Mouse (Mus musculus) E14TG2a.4 (cell line): ENCODE data around the gene Slc26a6.
A peak's percentile ranks its signal among the peaks of the same experiment; 100 is the strongest.

Source experiments
- H3K27me3 ChIP-seq: 2 replicates; pipeline ENCODE4 v1.6.1; 2014; ENCODE audit warnings: low read length, control low read depth; ENCODE audit not compliant: insufficient read depth
- H3K36me3 ChIP-seq: 2 replicates; pipeline ENCODE4 v1.6.1; 2014; ENCODE audit warnings: low read length, control low read depth; ENCODE audit not compliant: insufficient read depth
- H3K4me1 ChIP-seq: replicated peaks from 2 replicates; pipeline ENCODE4 v1.6.1; 2014; ENCODE audit warnings: low read depth, low read length, control low read depth
- H3K4me3 ChIP-seq: replicated peaks from 2 replicates; pipeline ENCODE4 v1.5.1; 2014; ENCODE audit warnings: mild to moderate bottlenecking, low read length
- H3K9me3 ChIP-seq: 2 replicates; pipeline ENCODE4 v1.6.1; 2014; ENCODE audit warnings: low read length, control low read depth
- CTCF ChIP-seq: conservative IDR thresholded peaks from 2 replicates; pipeline ENCODE4 v1.5.1; 2014; ENCODE audit warnings: low read length
- NANOG ChIP-seq: IDR thresholded peaks from 2 replicates; pipeline ENCODE4 v1.6.1; 2014; ENCODE audit warnings: borderline replicate concordance, low read length, mixed read lengths
- POU5F1 ChIP-seq: IDR thresholded peaks from 2 replicates; pipeline ENCODE4 v1.6.1; 2014; ENCODE audit warnings: low read length, borderline replicate concordance

The Slc26a6 gene

GRCm38 (mm10) chr9:108935991-108936390 lies 82.9 kb downstream of the Slc26a6 start:
- H3K36me3 ChIP-seq: peaks cover 31% of the 10 kb centered on the region
- no peaks in the 10 kb centered on the region for H3K27me3 ChIP-seq
- peaks cover 25% of the 10 kb centered on the region for H3K4me1 ChIP-seq
- peak overlapping the region; percentile 98; the same call in 1 of the 2 replicates for H3K4me3 ChIP-seq
- no peak for TF ChIP-seq NANOG
- TF ChIP-seq POU5F1: no peak
- TF ChIP-seq CTCF: no peak
- H3K9me3 ChIP-seq: no peaks in the 10 kb centered on the region

DNA sequence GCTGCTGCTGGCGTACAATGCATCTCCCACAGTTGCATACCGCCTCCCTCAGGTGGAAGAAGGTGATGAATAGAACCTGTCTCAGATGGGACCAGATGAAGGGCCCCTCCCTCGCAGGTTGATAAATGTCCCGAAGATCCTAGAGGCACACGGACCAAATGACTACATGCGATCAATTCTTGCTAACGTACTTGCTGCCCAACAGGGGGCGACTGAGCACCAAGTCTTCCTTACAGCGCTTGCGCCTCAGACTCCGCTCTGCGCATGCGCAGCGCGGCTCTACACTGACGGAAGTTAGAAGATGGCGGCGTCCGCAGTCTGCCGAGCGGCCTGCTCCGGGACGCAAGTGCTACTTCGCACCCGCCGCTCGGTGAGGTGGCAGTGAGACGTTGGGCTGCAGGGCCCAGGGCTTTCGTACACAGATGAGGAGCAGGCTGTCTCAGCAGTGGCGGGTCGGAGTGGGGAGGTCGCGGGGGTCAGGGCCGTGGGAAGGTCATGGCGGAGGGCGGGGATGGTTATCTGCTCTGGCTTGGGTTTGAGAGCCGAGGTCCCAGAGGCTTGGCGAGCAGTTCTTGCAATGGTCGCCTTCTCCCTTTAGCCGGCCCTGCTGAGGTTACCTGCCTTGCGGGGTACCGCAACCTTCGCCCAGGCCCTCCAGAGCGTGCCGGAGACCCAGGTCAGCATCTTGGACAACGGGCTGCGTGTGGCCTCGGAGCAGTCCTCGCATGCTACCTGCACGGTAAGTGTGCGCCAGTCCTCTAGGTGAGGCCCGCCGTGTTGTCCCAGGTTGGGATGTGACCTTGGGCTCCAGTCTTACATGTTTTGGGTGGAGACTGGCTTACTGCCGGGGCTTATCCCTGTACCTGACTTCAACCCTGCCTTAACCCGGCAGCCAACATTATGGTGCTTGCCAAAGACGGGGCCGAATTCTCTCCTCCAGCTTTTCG lies 83.6 kb downstream of the Slc26a6 start, which contains the start of gene Uqcrc1:
TSS of gene Uqcrc1 (plus strand) at position 216 of the 947 bp plus-strand sequence.
- TF ChIP-seq NANOG (no peak), POU5F1 (no peak), CTCF (peak; percentile 56)
- Histone ChIP-seq H3K9me3 (no peaks in the 10 kb centered on the region), H3K27me3 (no peaks in the 10 kb centered on the region), H3K4me1 (peaks cover 23% of the 10 kb centered on the region), H3K36me3 (peaks cover 38% of the 10 kb centered on the region), H3K4me3 (peak within 1 kb of the TSS; percentile 98)

- Histone ChIP-seq H3K27me3 (no peaks in the 10 kb centered on the region), H3K9me3 (no peaks in the 10 kb centered on the region), H3K4me1 (peaks cover 52% of the 10 kb centered on the region), H3K4me3 (no peak overlapping the region), H3K36me3 (peaks cover 97% of the 10 kb centered on the region)
- no peak for TF ChIP-seq POU5F1
- no peak for TF ChIP-seq NANOG
- TF ChIP-seq CTCF: no peak
Observed at GRCm38 (mm10) chr9:108945111-108945510, 92.0 kb downstream of the Slc26a6 start.

DNA sequence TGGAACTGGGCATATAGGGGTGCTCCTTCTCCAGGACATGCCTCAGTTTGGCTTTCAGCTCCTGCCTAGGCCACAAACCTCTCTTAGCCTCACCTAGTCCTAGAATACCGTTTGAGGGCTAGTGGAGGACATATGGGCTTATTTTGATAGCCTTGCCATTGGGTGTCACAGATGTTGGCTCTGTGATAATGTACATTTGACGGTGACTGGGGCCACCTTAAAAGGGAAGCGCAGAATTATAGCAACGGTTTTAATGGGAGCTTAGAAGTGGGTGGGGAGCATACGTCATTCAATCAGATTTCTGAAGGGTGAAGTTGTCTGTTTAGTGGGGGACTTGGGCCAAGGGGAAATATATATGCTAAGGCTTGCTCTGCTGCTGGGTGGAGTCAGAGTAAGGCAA lies 92.5 kb downstream of the Slc26a6 start:
- TF ChIP-seq POU5F1 (no peak), NANOG (no peak), CTCF (no peak)
- no peak overlapping the region for H3K4me3 ChIP-seq
- H3K9me3 ChIP-seq: no peaks in the 10 kb centered on the region

DNA sequence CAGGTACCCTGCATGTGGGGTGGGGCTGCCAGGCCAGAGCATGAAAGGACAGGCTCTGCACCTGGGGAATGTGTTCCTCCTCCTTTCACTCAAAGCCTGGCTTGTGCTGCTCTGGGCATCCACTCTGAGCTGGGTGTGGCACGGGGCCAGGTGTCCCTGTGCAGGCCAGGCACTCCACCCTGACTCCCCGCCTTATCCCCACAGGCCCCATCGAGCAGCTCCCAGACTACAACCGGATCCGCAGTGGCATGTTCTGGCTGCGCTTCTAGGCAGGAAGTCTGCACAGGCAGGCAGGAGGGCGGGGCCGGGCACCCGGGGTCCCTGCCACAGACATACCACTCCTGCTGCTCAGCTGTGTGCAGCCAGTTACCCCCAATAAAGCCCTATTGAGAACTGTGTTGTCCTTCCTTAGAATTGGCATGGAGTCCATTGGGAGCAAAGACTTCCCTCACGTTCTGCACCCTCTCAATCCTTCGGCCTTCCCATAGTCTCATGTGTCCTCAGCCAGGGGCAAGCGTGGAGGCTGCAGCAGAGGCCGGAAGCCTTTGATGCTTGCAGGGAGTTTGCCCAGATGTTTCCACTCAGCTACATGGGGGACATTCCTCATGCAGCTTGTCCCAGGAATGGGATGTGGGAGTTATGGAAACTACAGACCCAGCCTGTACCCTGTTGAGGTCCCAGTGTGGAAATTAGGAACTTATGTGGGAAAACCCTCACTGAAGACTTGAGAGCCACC lies 96.3 kb downstream of the Slc26a6 start:
- Histone ChIP-seq H3K36me3 (peaks cover 66% of the 10 kb centered on the region), H3K9me3 (no peaks in the 10 kb centered on the region), H3K27me3 (peaks cover 18% of the 10 kb centered on the region), H3K4me3 (no peak overlapping the region), H3K4me1 (peaks cover 69% of the 10 kb centered on the region)
- no peak for TF ChIP-seq NANOG
- no peak for TF ChIP-seq POU5F1
- no peak for TF ChIP-seq CTCF

More for the DNA sequence above, 92.5 kb downstream of the Slc26a6 start:
- peaks cover 96% of the 10 kb centered on the region for H3K36me3 ChIP-seq
- H3K27me3 ChIP-seq: no peaks in the 10 kb centered on the region
- peaks cover 53% of the 10 kb centered on the region for H3K4me1 ChIP-seq

- H3K4me3 ChIP-seq: no peak overlapping the region
- no peak for TF ChIP-seq POU5F1
- TF ChIP-seq NANOG: no peak
- TF ChIP-seq CTCF: no peak
- H3K36me3 ChIP-seq: peaks cover 58% of the 10 kb centered on the region
- H3K4me1 ChIP-seq: peaks cover 70% of the 10 kb centered on the region
- H3K27me3 ChIP-seq: peaks cover 24% of the 10 kb centered on the region
- no peaks in the 10 kb centered on the region for H3K9me3 ChIP-seq
Observed at GRCm38 (mm10) chr9:108949967-108950728, 97.1 kb downstream of the Slc26a6 start.

DNA sequence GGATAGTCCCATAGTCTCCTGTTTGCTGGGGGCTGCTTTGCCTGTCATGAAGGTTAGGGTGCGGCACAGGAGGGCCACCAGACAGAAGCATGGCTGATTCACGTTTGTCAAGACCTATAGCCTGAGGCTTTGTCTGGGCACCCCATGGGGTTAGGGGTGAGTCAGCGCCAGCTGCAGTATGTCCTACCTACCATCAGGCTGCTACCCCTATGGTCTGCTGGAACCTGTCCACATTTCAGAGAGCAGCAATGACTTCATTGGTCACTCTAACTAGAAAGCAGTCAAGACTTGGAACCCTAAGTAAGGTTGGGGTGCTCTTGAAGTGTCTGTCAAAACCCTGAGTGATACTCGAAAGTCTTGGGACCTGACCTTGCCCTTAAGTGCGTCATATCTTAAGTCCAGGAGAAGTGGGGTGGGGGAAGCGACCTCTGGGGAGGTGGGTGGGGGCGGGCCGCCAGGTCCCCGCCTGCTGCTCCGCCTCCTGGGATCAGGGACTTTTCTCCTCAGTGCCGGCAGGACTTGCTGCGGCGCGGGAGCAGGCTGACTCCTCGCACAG lies 100.1 kb downstream of the Slc26a6 start, which contains the start of gene Col7a1:
TSS of gene Col7a1 (plus strand) at position 506 of the 556 bp plus-strand sequence.
- no peak for TF ChIP-seq POU5F1
- Histone ChIP-seq H3K36me3 (peaks cover 28% of the 10 kb centered on the region), H3K4me1 (peaks cover 67% of the 10 kb centered on the region), H3K9me3 (no peaks in the 10 kb centered on the region), H3K27me3 (peaks cover 34% of the 10 kb centered on the region), H3K4me3 (peak within 1 kb of the TSS; percentile 66)
